Mouse (Mus musculus): ENCODE measurements at regions not wholly inside any gene's neighbourhood (a gene's known extent, or its start where the extent isn't known, plus 50 kb on each side); places are given as distances from the start of the nearest gene placed in this dataset.

DNA sequence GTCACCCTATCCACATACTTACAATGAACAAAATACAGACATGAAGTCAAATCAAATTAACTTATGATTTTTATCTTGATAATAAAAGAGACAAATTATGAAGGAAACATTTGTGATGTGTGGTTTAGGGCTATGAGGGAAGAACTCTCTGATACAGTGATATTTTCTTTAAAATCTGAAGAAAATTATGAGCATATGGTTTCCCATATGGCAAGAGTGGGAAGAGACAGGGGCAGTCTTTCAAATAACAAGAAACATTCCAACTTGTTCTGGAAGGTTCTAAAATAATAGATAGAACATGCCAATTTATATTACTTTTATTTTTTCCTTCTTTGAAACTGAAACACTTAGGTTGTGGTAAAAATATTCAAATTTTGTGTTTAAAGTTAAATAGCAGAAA lies 1585.3 kb upstream of the B3galt2 start:
- no peak for DNase-seq (ENCODE audit: low spot score)

Data from layer of hippocampus, adult 11-12 months (tissue).